Mouse (Mus musculus) midbrain, embryonic 13.5 days (tissue): Measurements from ENCODE around the gene Eif4h. TPM values are rescaled to one million over a fixed set of nuclear protein-coding genes. Genes with fewer than 3 reads are reported as not detected.

Source experiments
- ATAC-seq: fragments of 200-750 bp; cut with Nextera tagmentation; 2 replicates; pipeline ENCODE4 v1.8.0; 2017; ENCODE audit warnings: mild to moderate bottlenecking, moderate TSS enrichment, moderate library complexity
- H3K27ac ChIP-seq: fragments of 300-500 bp; sonication (generic); 2 replicates; pipeline ENCODE4 v1.5.1; 2015; ENCODE audit warnings: inconsistent platforms, mild to moderate bottlenecking, moderate library complexity
- H3K27me3 ChIP-seq: fragments of 300-500 bp; sonication (generic); 2 replicates; pipeline ENCODE4 v1.6.1; 2015; ENCODE audit warnings: mild to moderate bottlenecking, inconsistent platforms
- H3K36me3 ChIP-seq: fragments of 300-500 bp; sonication (generic); 2 replicates; pipeline ENCODE4 v1.6.1; 2015; ENCODE audit warnings: mild to moderate bottlenecking, inconsistent platforms
- H3K4me1 ChIP-seq: fragments of 300-500 bp; sonication (generic); replicated peaks from 2 replicates; pipeline ENCODE4 v1.6.1; 2015; ENCODE audit warnings: inconsistent platforms
- H3K4me2 ChIP-seq: fragments of 300-500 bp; sonication (generic); replicated peaks from 2 replicates; pipeline ENCODE4 v1.6.1; 2015; ENCODE audit warnings: moderate library complexity, mild to moderate bottlenecking, inconsistent platforms
- H3K4me3 ChIP-seq: fragments of 300-500 bp; sonication (generic); replicated peaks from 2 replicates; pipeline ENCODE4 v1.5.1; 2015; ENCODE audit warnings: mild to moderate bottlenecking, inconsistent platforms
- H3K9ac ChIP-seq: fragments of 300-500 bp; sonication (generic); replicated peaks from 2 replicates; pipeline ENCODE4 v1.6.1; 2015; ENCODE audit warnings: mild to moderate bottlenecking, inconsistent platforms
- H3K9me3 ChIP-seq: fragments of 300-500 bp; sonication (generic); 2 replicates; pipeline ENCODE4 v1.6.1; 2016; ENCODE audit warnings: mild to moderate bottlenecking, inconsistent platforms
- WGBS: fragments of 180-500 bp; shearing (Covaris S2); methylation state at CpG from one replicate; pipeline ENCODE4 v1.1.7; 2015; 5-methylcytosine and 5-hydroxymethylcytosine counted together
- polyA plus RNA-seq: library from polyadenylated mRNA; unstranded; fragments of >200 nt; fragmentation: Nextera tagmentation; extraction: Ambion mirVana; gene quantifications from 2 replicates; pipeline ENCODE4 v1.2.1, GENCODE M21; 2015

The Eif4h gene
- polyA plus RNA-seq, 1 experiment from 2014 or later: 382 TPM

GRCm38 (mm10) chr5:134593093-134593492 lies 46.2 kb downstream of the Eif4h start:
- no peak overlapping the region for H3K27ac ChIP-seq
- no peaks in the 10 kb centered on the region for H3K27me3 ChIP-seq
- peaks cover 90% of the 10 kb centered on the region for H3K36me3 ChIP-seq
- no peaks in the 10 kb centered on the region for H3K4me1 ChIP-seq
- no peak overlapping the region for H3K4me2 ChIP-seq
- no peak for ATAC-seq
- no peaks in the 10 kb centered on the region for H3K9me3 ChIP-seq
- WGBS: 88% methylated on average over 9 of the region's 9 CpGs
- H3K4me3 ChIP-seq: no peak overlapping the region
- no peak overlapping the region for H3K9ac ChIP-seq

GRCm38 (mm10) chr5:134592026-134592581 lies 47.2 kb downstream of the Eif4h start:
- no peak overlapping the region for H3K27ac ChIP-seq
- no peaks in the 10 kb centered on the region for H3K9me3 ChIP-seq
- no peaks in the 10 kb centered on the region for H3K4me1 ChIP-seq
- WGBS: 94% methylated on average over 11 of the region's 11 CpGs
- no peak for ATAC-seq
- no peak overlapping the region for H3K4me2 ChIP-seq
- H3K27me3 ChIP-seq: no peaks in the 10 kb centered on the region
- no peak overlapping the region for H3K9ac ChIP-seq
- no peak overlapping the region for H3K4me3 ChIP-seq
- H3K36me3 ChIP-seq: peaks cover 87% of the 10 kb centered on the region

- Histone ChIP-seq H3K4me1 (no peaks in the 10 kb centered on the region), H3K27me3 (no peaks in the 10 kb centered on the region), H3K9ac (no peak overlapping the region), H3K4me3 (no peak overlapping the region), H3K36me3 (peaks cover 69% of the 10 kb centered on the region), H3K9me3 (no peaks in the 10 kb centered on the region), H3K27ac (no peak overlapping the region), H3K4me2 (no peak overlapping the region)
- no peak for ATAC-seq
- WGBS: 92% methylated on average over 3 of the region's 3 CpGs
Observed at GRCm38 (mm10) chr5:134589900-134590299, 49.4 kb downstream of the Eif4h start.

GRCm38 (mm10) chr5:134584798-134585197 lies 54.5 kb downstream of the Eif4h start:
- Histone ChIP-seq H3K36me3 (peaks cover 21% of the 10 kb centered on the region), H3K9ac (no peak overlapping the region), H3K9me3 (no peaks in the 10 kb centered on the region), H3K27me3 (no peaks in the 10 kb centered on the region), H3K4me2 (no peak overlapping the region), H3K27ac (no peak overlapping the region), H3K4me1 (peaks cover 17% of the 10 kb centered on the region), H3K4me3 (no peak overlapping the region)
- 96% methylated on average over 5 of the region's 5 CpGs for WGBS
- ATAC-seq: no peak

- Histone ChIP-seq H3K36me3 (peaks cover 16% of the 10 kb centered on the region), H3K4me2 (peak overlapping the region; percentile 84), H3K27me3 (no peaks in the 10 kb centered on the region), H3K4me3 (peak overlapping the region; percentile 91), H3K27ac (no peak overlapping the region), H3K9ac (no peak overlapping the region), H3K9me3 (no peaks in the 10 kb centered on the region), H3K4me1 (peaks cover 17% of the 10 kb centered on the region)
- no peak for ATAC-seq
- WGBS: 91% methylated on average over 3 of the region's 3 CpGs
Observed at GRCm38 (mm10) chr5:134583884-134584213, 55.4 kb downstream of the Eif4h start.

- H3K4me3 ChIP-seq: peak overlapping the region; percentile 91
- 0 out of 2 replicates have a peak, but pooled peaks have one; percentile 31 for ATAC-seq
- 0 out of 2 replicates have a peak overlapping the region, but pooled peaks have one; percentile 47 for H3K27ac ChIP-seq
- peak overlapping the region; percentile 84 for H3K4me2 ChIP-seq
- H3K9ac ChIP-seq: peak overlapping the region; percentile 84
- no peaks in the 10 kb centered on the region for H3K9me3 ChIP-seq
- 31% methylated on average over 15 of the region's 15 CpGs for WGBS
- H3K27me3 ChIP-seq: no peaks in the 10 kb centered on the region
- peaks cover 12% of the 10 kb centered on the region for H3K36me3 ChIP-seq
- H3K4me1 ChIP-seq: peaks cover 17% of the 10 kb centered on the region
Observed at GRCm38 (mm10) chr5:134583006-134583883, 56.0 kb downstream of the Eif4h start.

- 8% methylated on average over 29 of the region's 30 CpGs for WGBS
- peak overlapping the region; percentile 91 for H3K4me3 ChIP-seq
- no peaks in the 10 kb centered on the region for H3K9me3 ChIP-seq
- peak overlapping the region; percentile 47; the same call in 1 of the 2 replicates for H3K27ac ChIP-seq
- peak; percentile 97 for ATAC-seq
- peaks cover 17% of the 10 kb centered on the region for H3K4me1 ChIP-seq
- H3K27me3 ChIP-seq: no peaks in the 10 kb centered on the region
- peak overlapping the region; percentile 84 for H3K9ac ChIP-seq
- H3K36me3 ChIP-seq: peaks cover 6% of the 10 kb centered on the region
- peak overlapping the region; percentile 84 for H3K4me2 ChIP-seq
Observed at GRCm38 (mm10) chr5:134582221-134582907, 56.9 kb downstream of the Eif4h start.

GRCm38 (mm10) chr5:134581146-134581545 lies 58.1 kb downstream of the Eif4h start, which contains the start of gene Rfc2:
Gene Rfc2 (plus strand): TSS chr5:134581366.
- ATAC-seq: no peak
- H3K4me3 ChIP-seq: no peak within 1 kb of the TSS

GRCm38 (mm10) chr5:134579135-134579534 lies 60.2 kb downstream of the Eif4h start:
- Histone ChIP-seq H3K36me3 (no peaks in the 10 kb centered on the region), H3K9me3 (no peaks in the 10 kb centered on the region), H3K4me3 (no peak overlapping the region), H3K9ac (no peak overlapping the region), H3K4me1 (peaks cover 13% of the 10 kb centered on the region), H3K27me3 (no peaks in the 10 kb centered on the region), H3K27ac (no peak overlapping the region), H3K4me2 (no peak overlapping the region)
- no peak for ATAC-seq
- WGBS: 48% methylated on average over 3 of the region's 3 CpGs

More at GRCm38 (mm10) chr5:134581146-134581545, 58.1 kb downstream of the Eif4h start, which contains the start of gene Rfc2:
- Histone ChIP-seq H3K9ac (no peak within 1 kb of the TSS), H3K4me1 (peaks cover 17% of the 10 kb centered on the region), H3K36me3 (no peaks in the 10 kb centered on the region), H3K27ac (no peak within 1 kb of the TSS), H3K27me3 (no peaks in the 10 kb centered on the region), H3K9me3 (no peaks in the 10 kb centered on the region), H3K4me2 (no peak within 1 kb of the TSS)
- 89% methylated on average over 5 of the region's 5 CpGs for WGBS

- WGBS: 89% methylated on average over 7 of the region's 7 CpGs
Observed at GRCm38 (mm10) chr5:134577534-134577933, 61.8 kb downstream of the Eif4h start.

GRCm38 (mm10) chr5:134576517-134577220 lies 62.6 kb downstream of the Eif4h start:
- no peaks in the 10 kb centered on the region for H3K9me3 ChIP-seq

More at GRCm38 (mm10) chr5:134577534-134577933, 61.8 kb downstream of the Eif4h start:
- Histone ChIP-seq H3K4me1 (peaks cover 4% of the 10 kb centered on the region), H3K27ac (no peak overlapping the region), H3K9ac (no peak overlapping the region), H3K9me3 (no peaks in the 10 kb centered on the region), H3K27me3 (no peaks in the 10 kb centered on the region), H3K4me2 (no peak overlapping the region), H3K36me3 (no peaks in the 10 kb centered on the region), H3K4me3 (no peak overlapping the region)
- ATAC-seq: no peak

More at GRCm38 (mm10) chr5:134576517-134577220, 62.6 kb downstream of the Eif4h start:
- Histone ChIP-seq H3K4me1 (peaks cover 11% of the 10 kb centered on the region), H3K27me3 (no peaks in the 10 kb centered on the region), H3K9ac (no peak overlapping the region), H3K27ac (no peak overlapping the region), H3K36me3 (no peaks in the 10 kb centered on the region), H3K4me2 (no peak overlapping the region), H3K4me3 (no peak overlapping the region)
- ATAC-seq: no peak
- WGBS: 78% methylated on average over 14 of the region's 14 CpGs
